Mouse (Mus musculus): ENCODE measurements at regions not wholly inside any gene's neighbourhood (a gene's known extent, or its start where the extent isn't known, plus 50 kb on each side); places are given as distances from the start of the nearest gene placed in this dataset.

DNA sequence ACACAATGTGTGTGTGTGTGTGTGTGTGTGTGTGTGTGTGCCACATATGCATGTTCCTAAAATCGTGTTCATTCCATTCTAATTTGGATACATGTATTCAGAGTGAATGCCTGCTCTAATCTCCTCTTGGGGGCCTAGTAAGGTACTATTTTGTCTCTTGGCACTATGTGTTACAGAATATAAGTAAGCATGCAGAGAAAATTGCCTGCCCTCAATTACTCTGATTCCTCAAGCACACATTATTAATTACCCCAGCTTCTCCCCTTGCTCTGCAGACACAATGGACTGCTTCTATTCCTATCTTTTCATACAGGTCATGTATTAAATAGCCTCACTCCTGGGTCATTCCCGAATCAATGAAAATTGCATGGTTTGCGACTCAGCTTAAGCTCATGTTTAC is 406.3 kb downstream of the Trib2 start:
- no peak for DNase-seq (ENCODE audit: low spot score)

- DNase-seq (ENCODE audit: low spot score) = peak; percentile 2
Measured at GRCm38 (mm10) chr12:15407577-15407976, 409.1 kb downstream of the Trib2 start.

GRCm38 (mm10) chr12:15392641-15393040 is 424.1 kb downstream of the Trib2 start:
- DNase-seq (ENCODE audit: low spot score) = no peak

- no peak for DNase-seq (ENCODE audit: low spot score)
Measured at GRCm38 (mm10) chr12:15388574-15388973, 428.1 kb downstream of the Trib2 start.

DNA sequence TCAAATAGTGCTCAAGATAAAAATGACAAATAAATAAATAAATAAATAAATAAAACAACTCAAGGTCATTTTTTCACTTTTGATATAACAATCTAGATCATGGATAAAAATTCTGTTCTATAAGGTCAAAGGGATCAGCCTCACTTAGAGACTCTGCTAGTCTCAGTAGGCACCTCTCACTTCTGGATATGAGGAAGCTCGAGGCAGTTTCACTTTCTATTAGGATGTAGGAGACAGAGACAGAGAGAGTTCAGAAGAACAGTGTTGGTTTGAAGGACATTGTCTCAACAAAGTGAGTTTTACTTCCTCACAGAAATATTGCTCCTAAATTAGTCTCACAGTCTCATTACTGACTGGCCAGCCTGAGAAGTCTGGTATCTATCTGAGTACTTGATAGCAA is 458.9 kb downstream of the Trib2 start:
- DNase-seq (ENCODE audit: low spot score) = no peak

DNA sequence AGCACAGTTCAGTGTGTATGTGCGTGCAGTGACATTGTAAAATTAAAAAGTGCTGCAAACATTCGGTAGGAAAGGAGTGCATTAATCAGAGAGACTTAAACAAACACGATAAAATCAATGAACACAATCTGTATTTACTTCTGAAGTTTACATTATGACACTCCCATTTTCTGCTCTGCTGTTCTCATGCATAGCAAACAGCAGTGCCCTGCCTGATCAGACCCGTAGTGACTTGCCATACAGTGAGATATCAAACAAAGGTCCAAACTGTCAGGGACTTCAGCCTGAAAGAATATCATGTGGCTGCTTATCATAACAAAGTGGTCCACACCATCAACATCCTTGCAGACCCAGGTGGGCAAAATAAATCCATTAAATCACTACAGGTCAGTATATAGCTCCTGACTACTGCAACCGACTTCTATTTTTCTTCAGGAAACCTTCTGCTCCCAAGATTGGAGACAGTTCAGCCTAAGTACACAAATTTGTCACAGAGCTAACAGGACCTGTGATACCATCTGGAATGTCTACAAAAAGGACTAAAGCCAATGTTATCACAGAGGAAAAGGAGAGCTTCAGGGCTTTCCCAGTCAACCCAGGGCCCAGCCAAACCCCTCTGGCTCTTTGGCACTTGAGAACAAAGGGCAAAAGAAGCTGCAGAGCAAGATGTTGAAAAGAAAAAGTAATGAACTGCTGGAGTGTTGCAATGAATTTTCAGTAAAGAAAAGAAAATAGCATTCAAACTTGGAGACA is 495.8 kb downstream of the Trib2 start:
- DNase-seq (ENCODE audit: low spot score) = no peak

- no peak for DNase-seq (ENCODE audit: low spot score)
Measured at GRCm38 (mm10) chr12:15319647-15320046, 497.1 kb downstream of the Trib2 start.

- no peak for DNase-seq (ENCODE audit: low spot score)
Measured at GRCm38 (mm10) chr12:15294898-15295297, 521.8 kb downstream of the Trib2 start.

GRCm38 (mm10) chr12:15262165-15262564 is 554.6 kb downstream of the Trib2 start:
- DNase-seq (ENCODE audit: low spot score) = no peak

DNA sequence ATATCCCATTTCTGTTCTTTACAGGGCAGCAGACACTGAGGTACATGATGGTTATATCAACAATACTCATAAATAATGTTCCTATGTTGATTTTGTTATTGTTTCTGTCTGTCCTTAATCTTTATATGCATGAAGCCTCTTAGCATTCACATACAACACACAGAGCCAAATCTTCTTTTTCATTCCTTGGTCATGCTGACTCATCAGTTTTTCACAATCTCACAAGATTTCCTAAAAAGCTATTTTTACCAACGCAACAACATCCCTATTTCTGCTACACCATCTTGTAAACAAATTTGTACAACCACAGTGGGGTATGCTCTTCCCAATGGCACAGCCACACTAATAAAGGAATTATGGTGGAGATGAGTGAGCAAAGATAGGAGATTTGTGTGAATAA is 555.1 kb downstream of the Trib2 start:
- DNase-seq (ENCODE audit: low spot score) = no peak

- no peak for DNase-seq (ENCODE audit: low spot score)
Measured at GRCm38 (mm10) chr12:15260907-15261415, 555.8 kb downstream of the Trib2 start.

DNA sequence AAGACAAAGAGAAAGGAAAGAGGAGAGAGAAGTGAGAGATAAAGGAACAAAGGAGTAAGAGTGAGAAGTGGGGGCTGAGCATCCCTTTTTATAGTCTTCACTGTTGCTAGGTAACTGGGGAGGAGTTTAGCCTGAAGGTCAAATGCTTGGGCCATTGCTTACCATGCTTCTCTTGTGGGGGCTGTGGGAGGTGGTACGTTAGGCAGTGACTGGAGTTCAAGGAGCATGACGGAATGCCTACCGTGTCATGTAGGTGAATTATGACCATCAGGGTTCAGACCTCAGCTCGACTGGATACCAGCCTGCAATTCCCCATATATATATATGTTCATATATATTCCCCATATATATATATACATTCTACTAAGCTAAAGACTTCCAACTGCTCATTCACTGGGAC is 571.8 kb downstream of the Trib2 start:
- DNase-seq (ENCODE audit: low spot score) = no peak

GRCm38 (mm10) chr12:15222497-15223170 is 594.1 kb downstream of the Trib2 start:
- no peak for DNase-seq (ENCODE audit: low spot score)

GRCm38 (mm10) chr12:15218504-15218903 is 598.2 kb downstream of the Trib2 start:
- DNase-seq (ENCODE audit: low spot score) = no peak

DNA sequence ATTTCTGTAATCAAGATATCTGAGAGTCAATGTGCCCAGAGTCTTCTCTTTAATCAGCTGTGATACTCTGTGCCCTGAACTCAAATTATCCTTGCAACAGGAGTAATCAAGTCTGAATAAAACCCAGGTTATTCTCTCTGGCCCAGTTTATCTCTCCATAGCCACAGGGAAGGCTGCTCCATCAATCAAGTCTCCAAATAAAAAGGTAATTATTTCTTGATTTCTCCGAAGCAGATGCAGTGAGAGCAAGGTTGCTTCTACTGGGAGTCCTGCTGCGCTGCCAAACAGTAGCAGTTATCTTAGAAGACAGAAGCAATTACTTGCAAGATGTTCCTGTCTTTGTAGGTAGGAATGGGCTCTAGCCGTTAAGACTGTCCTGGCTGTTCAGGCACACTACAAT is 600.5 kb downstream of the Trib2 start:
- no peak for DNase-seq (ENCODE audit: low spot score)

DNA sequence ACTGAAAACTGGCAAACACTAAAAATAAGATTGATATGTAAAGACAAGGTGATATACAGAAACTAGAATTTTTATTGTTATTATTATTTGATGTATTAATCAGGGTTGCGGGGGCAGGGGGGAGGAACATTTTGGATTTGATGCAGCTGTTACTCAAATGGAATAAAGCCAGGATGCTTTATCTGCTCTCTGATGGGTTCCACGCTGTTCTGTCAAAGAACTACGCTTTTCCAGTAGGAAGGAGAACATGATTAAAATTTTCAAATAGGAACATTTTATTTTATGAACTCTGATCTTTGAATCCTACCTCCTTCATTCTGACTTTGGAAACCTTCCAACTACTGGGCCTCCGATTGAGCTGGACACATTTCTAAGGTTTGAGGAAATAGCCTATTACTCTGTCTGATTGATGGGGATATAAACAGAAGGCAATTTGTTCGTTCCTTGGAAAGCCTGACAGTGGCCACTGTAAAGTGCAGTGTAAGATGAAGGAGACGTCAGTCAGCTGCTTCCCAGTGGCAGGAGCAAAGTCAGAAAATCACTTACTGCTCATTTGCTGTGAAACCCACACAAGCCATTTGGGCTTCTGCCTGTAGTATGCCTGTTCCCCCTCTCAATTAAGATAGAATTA is 642.2 kb downstream of the Trib2 start:
- DNase-seq (ENCODE audit: low spot score) = no peak

GRCm38 (mm10) chr12:15162605-15163004 is 654.1 kb downstream of the Trib2 start:
- DNase-seq (ENCODE audit: low spot score) = no peak

- DNase-seq (ENCODE audit: low spot score) = no peak
Measured at GRCm38 (mm10) chr12:15161864-15162263, 654.9 kb downstream of the Trib2 start.

- DNase-seq (ENCODE audit: low spot score) = no peak
Measured at GRCm38 (mm10) chr12:15160478-15160998, 656.2 kb downstream of the Trib2 start.

GRCm38 (mm10) chr12:15146398-15146797 is 670.3 kb downstream of the Trib2 start:
- DNase-seq (ENCODE audit: low spot score) = no peak

DNA sequence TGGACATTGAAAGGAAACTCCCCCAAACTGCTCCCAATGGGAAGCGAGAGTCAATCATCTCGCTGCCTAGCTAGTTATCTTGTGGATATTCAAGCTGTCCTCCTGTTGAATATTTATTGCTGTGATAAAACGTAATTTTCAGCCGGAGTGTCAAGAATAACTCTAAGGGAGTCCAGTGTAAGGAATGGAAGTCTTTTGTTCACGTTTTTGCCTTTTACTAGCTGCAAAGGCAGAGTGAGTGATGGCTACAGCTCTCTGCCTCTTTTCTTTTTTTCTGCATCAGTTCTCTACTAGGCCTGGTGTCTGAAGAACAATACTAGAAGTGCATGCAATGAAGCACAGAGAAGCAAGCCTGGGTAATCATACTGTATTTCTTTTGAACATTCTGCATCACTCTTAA is 679.7 kb downstream of the Trib2 start:
- DNase-seq (ENCODE audit: low spot score) = no peak

DNA sequence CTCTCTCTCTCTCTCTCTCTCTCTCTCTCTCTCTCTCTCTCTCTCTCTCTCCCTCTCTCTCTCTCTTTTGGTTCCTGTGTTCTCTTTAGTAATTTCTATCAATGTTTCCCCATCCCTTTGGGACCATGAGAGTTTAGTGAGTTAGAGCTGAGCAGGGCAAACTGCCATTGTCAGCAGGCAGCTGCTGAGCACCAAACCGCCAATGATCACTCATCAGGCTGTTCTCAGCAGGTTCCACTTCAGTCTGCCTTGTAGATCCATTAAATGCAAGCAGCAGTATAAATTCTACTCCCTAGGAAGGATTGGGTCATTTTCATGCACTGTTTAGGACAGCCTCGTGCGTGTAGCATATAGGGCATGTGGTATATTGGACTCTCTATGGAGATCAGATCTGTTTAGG is 692.5 kb downstream of the Trib2 start:
- DNase-seq (ENCODE audit: low spot score) = no peak
